7 mouse cellular contexts compared by ENCODE assay signal in the genomic region with DNA sequence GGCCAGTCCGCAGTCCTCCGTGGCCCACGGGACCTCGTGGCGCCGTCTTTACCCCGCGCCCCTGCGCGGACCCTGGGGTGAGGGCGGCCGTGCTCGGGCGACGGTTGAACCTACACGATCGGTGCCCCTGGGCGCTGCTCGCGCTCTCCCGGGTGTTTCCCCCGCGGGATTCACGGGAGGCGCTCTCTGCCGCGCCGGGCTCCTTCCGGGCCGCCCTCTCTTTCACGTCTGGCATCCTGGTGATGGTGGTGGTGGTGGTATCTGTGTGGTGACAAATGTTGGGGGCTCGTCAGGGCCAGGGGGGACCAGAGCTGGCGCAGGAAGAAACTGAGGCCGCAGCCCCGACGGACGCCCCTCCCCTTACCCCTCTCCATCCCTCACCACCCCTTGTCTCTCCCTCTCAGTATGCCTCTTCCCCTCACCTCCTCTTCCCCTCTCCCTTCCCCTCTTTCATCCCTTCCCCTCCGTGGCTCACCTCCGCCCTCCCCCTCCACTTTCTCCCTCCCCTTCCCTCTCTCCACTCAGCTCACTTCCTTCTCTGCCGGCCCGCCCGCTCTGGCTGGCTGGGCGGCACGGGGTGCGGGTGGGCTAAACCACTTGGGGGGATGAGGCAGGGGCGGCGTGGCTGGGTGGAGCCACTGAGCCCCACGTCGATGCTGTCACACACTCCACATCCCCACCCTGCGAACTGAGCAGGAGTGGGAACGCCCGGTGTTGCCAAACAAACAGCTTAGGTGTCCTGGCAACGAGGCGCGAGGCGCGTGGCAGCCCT. TPM values are rescaled to one million over a fixed set of nuclear protein-coding genes. Genes with fewer than 3 reads are reported as not detected.
DNase-seq lines count a peak whose midpoint lies in the region; ATAC-seq lines count a peak whose summit lies in the region.

Tcp11 (minus strand) TSS at position 595 of the 772 bp plus-strand sequence.

- WGBS in heart, embryonic 12.5 days: 2% methylated on average over 57 of the region's 57 CpGs

- peaks cover 16% of the 10 kb centered on the region for H3K27me3 ChIP-seq in heart, embryonic 12.5 days (replicated peaks)

- H3K4me3 ChIP-seq in heart, embryonic 12.5 days: peak within 1 kb of the TSS; percentile 60

- ATAC-seq in heart, embryonic 12.5 days (ENCODE audit: insufficient number of reproducible peaks, low FRiP score): peak; percentile 81
- peak; percentile 69 for ATAC-seq in megakaryocyte-erythroid progenitor cell, adult 5-6 weeks (replicated peaks; ENCODE audit: low FRiP score, low TSS enrichment, poor library complexity, severe bottlenecking)

- no peaks in the 10 kb centered on the region for H3K9me3 ChIP-seq in heart, embryonic 12.5 days (replicated peaks)

- H3K4me2 ChIP-seq in heart, embryonic 12.5 days: peak within 1 kb of the TSS; percentile 97

- peak within 1 kb of the TSS; percentile 71 for H3K9ac ChIP-seq in heart, embryonic 12.5 days

- H3K4me1 ChIP-seq in heart, embryonic 12.5 days (replicated peaks): peaks cover 9% of the 10 kb centered on the region; the same call in 1 of the 2 replicates

- DNase-seq in right cerebral cortex, postnatal 25 days: peak; percentile 27
- no peak for DNase-seq in right cerebral cortex, adult 2 months (ENCODE audit: low spot score in 2 of 2)
- peak; percentile 72 for DNase-seq in c-Kit-positive CD71-negative TER-119-negative erythroid progenitor cells, embryonic 14.5 days (ENCODE audit: low read depth)
- peak; percentile 63 to 70 for DNase-seq in layer of hippocampus, postnatal 10 days (ENCODE audit: low spot score in 2 of 2)
- peak; percentile 60 to 71 for DNase-seq in spleen, postnatal 36 days (ENCODE audit: low spot score in 2 of 2)

- H3K36me3 ChIP-seq in heart, embryonic 12.5 days: no peaks in the 10 kb centered on the region

- no peak within 1 kb of the TSS for H3K27ac ChIP-seq in heart, embryonic 12.5 days (ENCODE audit: poor library complexity, severe bottlenecking)

RNA-seq across cellular contexts. Expression of gene Tcp11, which starts in this region (rescaled TPM):
- polyA plus RNA-seq in heart, embryonic 12.5 days (2016; fragmentation: Nextera tagmentation; extraction: Ambion mirVana): 0.23 and 1.1 TPM in 2 replicates
- total RNA-seq in layer of hippocampus, postnatal 10 days (2021): 1 to 10 TPM in 1 of 2 experiments, under 1 TPM in 1; 0.76 to 1.7 TPM
- 2.2 TPM in 1 of 2 replicates, not detected in the other for total RNA-seq in megakaryocyte-erythroid progenitor cell, adult 5-6 weeks (2014; fragmentation: Nextera tagmentation)
- 0.09 and 0.50 TPM in 2 replicates for total RNA-seq in megakaryocyte-erythroid progenitor cell, adult 5-6 weeks (2017)

Comparison
In these comparisons a context has a peak if more than half of its experiments do, and no peak if none do; other contexts are left out.
1. DNase-seq: peak in right cerebral cortex, postnatal 25 days (single experiment), c-Kit-positive CD71-negative TER-119-negative erythroid progenitor cells, embryonic 14.5 days (single experiment), layer of hippocampus, postnatal 10 days (2 of 2) and spleen, postnatal 36 days (2 of 2); none in right cerebral cortex, adult 2 months (0 of 2).